Mouse (Mus musculus) lung, postnatal 0 days (tissue): ENCODE measurements around the gene Efcab5. TPM values are rescaled to one million over a fixed set of nuclear protein-coding genes. Genes with fewer than 3 reads are reported as not detected.

ENCODE experiments used
- ATAC-seq: fragments of 200-750 bp; cut with Nextera tagmentation; 2 replicates; pipeline ENCODE4 v1.8.0; 2017; ENCODE audit warnings: moderate library complexity
- DNase-seq: peaks from one replicate; pipeline ENCODE4 v3.0.0-alpha.2; 2016; ENCODE audit warnings: low spot score
- H3K27ac ChIP-seq: fragments of 300-500 bp; sonication (generic); 2 replicates; pipeline ENCODE4 v1.5.1; 2014; ENCODE audit warnings: antibody characterized with exemption, mild to moderate bottlenecking, low read length, mixed read lengths
- H3K27me3 ChIP-seq: fragments of 300-500 bp; sonication (generic); replicated peaks from 2 replicates; pipeline ENCODE4 v1.6.1; 2014; ENCODE audit warnings: low read length, mixed read lengths; ENCODE audit not compliant: insufficient read depth
- H3K36me3 ChIP-seq: fragments of 300-500 bp; sonication (generic); 2 replicates; pipeline ENCODE4 v1.6.1; 2014; ENCODE audit warnings: low read length, mixed read lengths; ENCODE audit not compliant: insufficient read depth
- H3K4me1 ChIP-seq: fragments of 300-500 bp; sonication (generic); 2 replicates; pipeline ENCODE4 v1.6.1; 2014; ENCODE audit warnings: antibody characterized with exemption, low read depth, low read length, mixed read lengths; ENCODE audit not compliant: insufficient read depth
- H3K4me2 ChIP-seq: fragments of 300-500 bp; sonication (generic); replicated peaks from 2 replicates; pipeline ENCODE4 v1.6.1; 2014; ENCODE audit warnings: low read depth, mild to moderate bottlenecking, low read length, moderate library complexity, mixed read lengths
- H3K4me3 ChIP-seq: fragments of 300-500 bp; sonication (generic); 2 replicates; pipeline ENCODE4 v1.5.1; 2014; ENCODE audit warnings: low read depth, low read length
- H3K9ac ChIP-seq: fragments of 300-500 bp; sonication (generic); replicated peaks from 2 replicates; pipeline ENCODE4 v1.6.1; 2014; ENCODE audit warnings: low read depth, mild to moderate bottlenecking
- H3K9me3 ChIP-seq: fragments of 300-500 bp; sonication (generic); 2 replicates; pipeline ENCODE4 v1.6.1; 2016; ENCODE audit warnings: low read length, mixed read lengths
- CTCF ChIP-seq: IDR thresholded peaks from 2 replicates; pipeline ENCODE4 v1.5.1; 2016; ENCODE audit warnings: antibody characterized with exemption, mild to moderate bottlenecking
- EP300 ChIP-seq: IDR thresholded peaks from 2 replicates; pipeline ENCODE4 v1.6.1; 2016; ENCODE audit warnings: antibody characterized with exemption, mild to moderate bottlenecking, control low read depth
- WGBS: fragments of 180-500 bp; shearing (Covaris S2); extraction: QIAGEN DNeasy Blood & Tissue Kit; methylation state at CpG from one replicate; pipeline ENCODE4 v1.1.7; 2014; 5-methylcytosine and 5-hydroxymethylcytosine counted together
- polyA plus RNA-seq: library from polyadenylated mRNA; unstranded; fragments of >200 nt; fragmentation: Nextera tagmentation; extraction: Ambion mirVana; gene quantifications from 2 replicates; pipeline ENCODE4 v1.2.1, GENCODE M21; 2015

Gene Efcab5
- polyA plus RNA-seq, 1 experiment from 2014 or later = 0.31 TPM

DNA sequence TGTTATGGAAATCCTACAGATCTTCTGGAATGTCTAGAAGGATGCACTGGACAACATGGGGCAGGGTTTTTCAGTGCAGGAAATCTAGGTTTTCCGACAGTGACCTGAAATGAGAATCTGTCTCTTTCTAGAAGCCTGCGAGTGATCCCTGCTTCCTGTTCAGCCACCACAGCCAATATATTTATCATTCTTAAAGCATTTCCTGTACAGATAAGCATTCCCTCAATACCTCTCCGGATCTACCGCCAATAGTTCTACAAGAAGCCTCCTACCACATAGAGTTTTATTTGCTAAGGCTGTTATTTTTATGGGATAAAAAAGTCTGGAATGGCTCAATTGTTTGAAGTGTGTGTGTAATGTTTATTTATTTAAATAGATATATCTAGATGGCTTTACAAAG, 43.3 kb downstream of the Efcab5 start:
- no peak for DNase-seq
- Histone ChIP-seq H3K4me3 (no peak overlapping the region), H3K9ac (no peak overlapping the region), H3K27ac (no peak overlapping the region), H3K27me3 (no peaks in the 10 kb centered on the region), H3K9me3 (no peaks in the 10 kb centered on the region), H3K4me1 (no peaks in the 10 kb centered on the region; the same call in 1 of the 2 replicates), H3K4me2 (no peak overlapping the region), H3K36me3 (no peaks in the 10 kb centered on the region)
- TF ChIP-seq CTCF = no peak
- no peak for TF ChIP-seq EP300
- ATAC-seq = no peak
- 21% methylated on average over 4 of the region's 4 CpGs for WGBS

DNA sequence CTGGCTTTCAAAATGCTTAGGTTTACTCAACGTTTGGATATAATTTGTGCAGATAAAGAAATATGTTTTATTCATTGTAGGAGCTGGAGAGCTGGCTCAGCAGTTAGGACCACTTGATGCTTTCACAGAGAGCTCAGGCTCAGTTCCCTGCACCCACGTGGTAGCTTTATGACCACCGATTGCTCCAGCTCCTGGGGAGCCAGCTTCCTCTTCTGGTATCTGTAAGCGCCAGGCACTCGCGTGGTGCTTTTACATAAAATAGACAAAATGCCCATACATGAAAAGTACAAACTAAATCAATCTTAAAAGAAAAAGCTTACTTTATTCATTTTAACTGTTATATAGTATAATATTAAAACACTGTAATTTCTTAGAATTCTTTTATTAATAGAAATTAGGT, 46.8 kb downstream of the Efcab5 start:
- ATAC-seq (no peak), DNase-seq (no peak)
- WGBS = 77% methylated on average over 6 of the region's 6 CpGs
- H3K4me3 ChIP-seq = no peak overlapping the region
- no peak overlapping the region for H3K27ac ChIP-seq
- H3K4me2 ChIP-seq = no peak overlapping the region
- H3K4me1 ChIP-seq = no peaks in the 10 kb centered on the region; the same call in 1 of the 2 replicates
- no peaks in the 10 kb centered on the region for H3K36me3 ChIP-seq
- H3K9me3 ChIP-seq = no peaks in the 10 kb centered on the region
- H3K9ac ChIP-seq = no peak overlapping the region
- no peaks in the 10 kb centered on the region for H3K27me3 ChIP-seq
- TF ChIP-seq EP300 (no peak), CTCF (no peak)

DNA sequence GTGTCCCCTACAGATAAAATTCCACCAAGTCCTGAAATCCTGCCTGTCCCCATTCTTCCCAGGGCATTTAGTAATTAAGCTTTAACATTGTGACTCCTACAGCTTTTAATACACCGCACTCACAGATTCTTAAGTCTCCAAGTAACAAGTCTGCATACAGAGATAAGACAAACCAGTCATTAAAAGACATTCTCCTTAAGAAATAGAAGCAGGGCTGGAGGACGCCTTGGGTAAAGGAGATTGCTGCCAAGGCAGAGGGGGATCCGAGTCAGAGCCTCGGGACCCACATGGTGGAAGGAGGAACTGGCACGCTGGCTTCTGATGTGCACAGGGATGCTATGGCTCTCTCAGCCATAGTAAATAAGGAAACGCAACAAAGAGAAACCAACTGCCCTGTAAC, 48.8 kb downstream of the Efcab5 start:
- no peaks in the 10 kb centered on the region for H3K27me3 ChIP-seq
- no peak overlapping the region for H3K4me2 ChIP-seq
- no peak overlapping the region for H3K4me3 ChIP-seq
- H3K9me3 ChIP-seq = no peaks in the 10 kb centered on the region
- H3K9ac ChIP-seq = no peak overlapping the region
- H3K36me3 ChIP-seq = no peaks in the 10 kb centered on the region
- 73% methylated on average over 6 of the region's 6 CpGs for WGBS
- DNase-seq = no peak
- no peaks in the 10 kb centered on the region for H3K4me1 ChIP-seq
- no peak for TF ChIP-seq CTCF
- no peak for TF ChIP-seq EP300
- no peak for ATAC-seq
- no peak overlapping the region for H3K27ac ChIP-seq

DNA sequence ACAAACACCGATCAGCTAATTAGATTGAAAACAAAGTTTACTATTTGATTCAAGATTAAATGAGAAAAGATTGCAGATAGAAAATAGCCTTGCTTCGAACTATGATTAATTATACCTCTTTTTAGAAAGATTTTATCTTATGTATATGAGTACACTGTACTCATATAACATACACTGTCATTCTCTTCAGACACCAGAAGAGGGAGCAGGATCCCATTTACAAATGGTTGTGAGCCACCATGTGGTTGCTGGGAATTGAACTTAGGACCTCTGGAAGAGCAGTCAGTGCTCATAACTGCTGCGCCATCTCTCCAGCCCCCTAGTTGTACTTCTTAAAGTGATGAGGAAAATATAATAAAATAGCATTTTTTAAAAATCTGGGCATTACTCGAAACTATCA, 55.3 kb downstream of the Efcab5 start:
- no peak overlapping the region for H3K9ac ChIP-seq
- TF ChIP-seq EP300 (no peak), CTCF (0 out of 2 replicates have a peak, but pooled peaks have one; percentile 3)
- DNase-seq = no peak
- H3K4me3 ChIP-seq = no peak overlapping the region
- H3K36me3 ChIP-seq = no peaks in the 10 kb centered on the region
- 94% methylated on average over 4 of the region's 4 CpGs for WGBS
- no peaks in the 10 kb centered on the region for H3K27me3 ChIP-seq
- H3K4me1 ChIP-seq = no peaks in the 10 kb centered on the region
- no peak overlapping the region for H3K4me2 ChIP-seq
- no peak for ATAC-seq
- no peaks in the 10 kb centered on the region for H3K9me3 ChIP-seq
- no peak overlapping the region for H3K27ac ChIP-seq

DNA sequence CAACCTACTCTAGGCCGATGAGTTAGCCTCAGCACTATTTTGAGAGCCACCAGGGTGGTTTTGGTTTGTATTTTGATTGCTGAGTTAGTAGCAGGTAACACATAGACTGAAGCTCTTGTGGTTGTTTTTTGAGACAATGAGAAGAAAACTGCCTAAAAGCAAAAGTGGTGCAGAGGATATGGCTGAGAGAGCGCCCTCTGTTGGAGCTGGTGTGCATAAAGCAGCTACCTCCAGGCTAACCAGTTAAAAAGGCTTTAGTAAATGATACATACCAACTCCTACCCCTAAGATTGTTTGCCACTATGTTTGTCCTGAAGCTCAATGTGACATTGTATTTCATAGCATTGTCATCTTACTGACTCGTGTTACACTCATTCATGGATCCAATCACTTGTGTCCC, 56.2 kb downstream of the Efcab5 start:
- no peak overlapping the region for H3K4me3 ChIP-seq
- TF ChIP-seq EP300 = no peak
- peak; percentile 63 for TF ChIP-seq CTCF
- DNase-seq = peak; percentile 32
- no peaks in the 10 kb centered on the region for H3K4me1 ChIP-seq
- no peak overlapping the region for H3K4me2 ChIP-seq
- H3K27ac ChIP-seq = no peak overlapping the region
- no peaks in the 10 kb centered on the region for H3K9me3 ChIP-seq
- 57% methylated on average over 3 of the region's 3 CpGs for WGBS
- H3K36me3 ChIP-seq = no peaks in the 10 kb centered on the region
- no peak for ATAC-seq
- H3K9ac ChIP-seq = no peak overlapping the region
- H3K27me3 ChIP-seq = no peaks in the 10 kb centered on the region

DNA sequence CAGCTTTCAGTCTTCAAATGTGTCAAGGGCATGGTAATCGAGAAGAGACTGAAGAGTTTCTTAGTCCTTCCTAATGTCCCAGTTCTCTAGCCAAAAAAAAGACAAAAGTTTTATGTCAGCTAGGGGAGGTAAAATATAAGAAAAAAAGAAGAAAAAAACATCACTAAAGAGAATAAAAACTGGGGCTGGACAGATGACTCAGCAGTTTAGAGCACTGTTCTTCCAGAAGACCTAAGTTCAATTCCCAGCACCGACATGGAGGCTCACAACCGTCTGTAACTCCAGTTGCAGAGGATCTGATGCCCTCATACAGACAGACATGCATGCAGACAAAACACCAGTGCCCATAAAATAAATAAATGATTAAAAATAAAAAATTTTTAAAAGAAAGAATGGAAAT, 60.2 kb downstream of the Efcab5 start:
- TF ChIP-seq CTCF (no peak), EP300 (no peak)
- no peak for ATAC-seq
- WGBS = 83% methylated on average over 3 of the region's 3 CpGs

DNA sequence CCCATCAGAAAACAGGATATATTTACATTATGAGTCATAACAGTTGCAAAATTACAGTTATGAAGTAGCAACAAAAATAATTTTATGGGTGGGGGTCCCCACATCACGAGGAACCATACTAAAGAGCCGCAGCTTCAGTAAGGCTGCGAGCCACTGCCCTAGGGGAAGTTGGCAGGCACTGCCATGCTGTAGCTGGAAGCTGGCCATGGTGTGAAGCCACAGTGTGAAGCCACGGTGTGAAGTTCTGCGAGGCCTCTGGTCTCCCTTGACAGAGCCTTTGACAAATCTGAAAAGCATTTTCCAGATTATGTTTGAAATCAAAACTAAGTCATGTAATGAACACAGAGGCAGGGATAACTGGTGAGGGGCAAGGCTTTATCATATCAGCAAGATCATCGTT, 77.6 kb downstream of the Efcab5 start:
- Histone ChIP-seq H3K4me2 (no peak overlapping the region), H3K4me3 (no peak overlapping the region), H3K27ac (no peak overlapping the region), H3K9me3 (no peaks in the 10 kb centered on the region), H3K4me1 (no peaks in the 10 kb centered on the region), H3K36me3 (no peaks in the 10 kb centered on the region), H3K9ac (no peak overlapping the region), H3K27me3 (no peaks in the 10 kb centered on the region)
- TF ChIP-seq CTCF (no peak), EP300 (no peak)
- no peak for DNase-seq
- ATAC-seq = no peak
- 68% methylated on average over 6 of the region's 6 CpGs for WGBS

More for the DNA sequence above, 60.2 kb downstream of the Efcab5 start:
- no peak for DNase-seq
- H3K36me3 ChIP-seq = no peaks in the 10 kb centered on the region
- H3K9me3 ChIP-seq = no peaks in the 10 kb centered on the region
- H3K27me3 ChIP-seq = no peaks in the 10 kb centered on the region
- no peak overlapping the region for H3K4me2 ChIP-seq
- no peak overlapping the region for H3K27ac ChIP-seq
- H3K4me1 ChIP-seq = no peaks in the 10 kb centered on the region
- no peak overlapping the region for H3K9ac ChIP-seq
- H3K4me3 ChIP-seq = no peak overlapping the region
